Mouse (Mus musculus): Measurements from ENCODE around the gene Olfr1239.

The Olfr1239 gene

GRCm38 (mm10) chr2:89420307-89420706 is at the start of gene Olfr1239:
Olfr1239 (minus strand) TSS chr2:89420407.
- DNase-seq = no peak

- no peak for DNase-seq
Observed at GRCm38 (mm10) chr2:89442900-89443299, 22.7 kb upstream of the Olfr1239 start, which contains the start of gene Olfr1240. Olfr1240 (minus strand) TSS chr2:89443000.

- no peak for DNase-seq
Observed at GRCm38 (mm10) chr2:89414557-89414956, 5.7 kb downstream of the Olfr1239 start.

- DNase-seq = no peak
Observed at GRCm38 (mm10) chr2:89409576-89409975, 10.6 kb downstream of the Olfr1239 start, which contains the start of gene Olfr1238. Olfr1238 (minus strand) TSS chr2:89409676.

GRCm38 (mm10) chr2:89400882-89401281 is 19.3 kb downstream of the Olfr1239 start:
- no peak for DNase-seq

Measured in lung, postnatal 14 days (tissue).